Mouse (Mus musculus): ENCODE data around the gene Cchcr1. TPM values are rescaled to one million over a fixed set of nuclear protein-coding genes. Genes with fewer than 3 reads are reported as not detected.

Cchcr1 gene
- polyA plus RNA-seq, 1 experiment from 2014 or later = 15.4 TPM

- 30% methylated on average over 5 of the region's 5 CpGs for WGBS
- H3K4me2 ChIP-seq (replicated peaks) = no peak overlapping the region
- H3K27ac ChIP-seq = no peak overlapping the region
- no peak for ATAC-seq
- H3K27me3 ChIP-seq (replicated peaks) = no peaks in the 10 kb centered on the region
- H3K9me3 ChIP-seq = no peaks in the 10 kb centered on the region
- peaks cover 2% of the 10 kb centered on the region; the same call in 1 of the 2 replicates for H3K4me1 ChIP-seq (replicated peaks)
- no peak overlapping the region for H3K4me3 ChIP-seq (replicated peaks)
- H3K9ac ChIP-seq = no peak overlapping the region
- H3K36me3 ChIP-seq = no peaks in the 10 kb centered on the region
Measured at GRCm38 (mm10) chr17:35548636-35549035, 31.7 kb downstream of the Cchcr1 start.

GRCm38 (mm10) chr17:35549437-35550142 is 32.7 kb downstream of the Cchcr1 start:
- H3K4me2 ChIP-seq (replicated peaks) = peak overlapping the region; percentile 31
- H3K9me3 ChIP-seq = no peaks in the 10 kb centered on the region

GRCm38 (mm10) chr17:35550143-35550494 is 33.2 kb downstream of the Cchcr1 start:
- Histone ChIP-seq H3K4me3 (replicated peaks) (no peak overlapping the region), H3K9me3 (no peaks in the 10 kb centered on the region), H3K9ac (no peak overlapping the region), H3K4me2 (replicated peaks) (peak overlapping the region; percentile 31), H3K4me1 (replicated peaks) (peaks cover 2% of the 10 kb centered on the region; the same call in 1 of the 2 replicates), H3K27ac (peak overlapping the region; percentile 87), H3K36me3 (no peaks in the 10 kb centered on the region), H3K27me3 (replicated peaks) (no peaks in the 10 kb centered on the region)
- no peak for ATAC-seq
- WGBS = 93% methylated on average over 4 of the region's 4 CpGs

More at GRCm38 (mm10) chr17:35549437-35550142, 32.7 kb downstream of the Cchcr1 start:
- peaks cover 2% of the 10 kb centered on the region; the same call in 1 of the 2 replicates for H3K4me1 ChIP-seq (replicated peaks)
- no peak overlapping the region for H3K4me3 ChIP-seq (replicated peaks)
- H3K36me3 ChIP-seq = no peaks in the 10 kb centered on the region
- ATAC-seq = peak; percentile 76
- H3K27me3 ChIP-seq (replicated peaks) = no peaks in the 10 kb centered on the region
- H3K27ac ChIP-seq = peak overlapping the region; percentile 87
- WGBS = 33% methylated on average over 15 of the region's 15 CpGs
- 0 out of 2 replicates have a peak overlapping the region, but pooled peaks have one; percentile 17 for H3K9ac ChIP-seq

- H3K36me3 ChIP-seq = no peaks in the 10 kb centered on the region
- peak; percentile 46 for ATAC-seq
- H3K27me3 ChIP-seq (replicated peaks) = no peaks in the 10 kb centered on the region
- no peaks in the 10 kb centered on the region for H3K9me3 ChIP-seq
- H3K4me1 ChIP-seq (replicated peaks) = peaks cover 2% of the 10 kb centered on the region; the same call in 1 of the 2 replicates
- H3K9ac ChIP-seq = no peak overlapping the region
- no peak overlapping the region for H3K4me2 ChIP-seq (replicated peaks)
- no peak overlapping the region for H3K4me3 ChIP-seq (replicated peaks)
- H3K27ac ChIP-seq = 0 out of 2 replicates have a peak overlapping the region, but pooled peaks have one; percentile 27
- 39% methylated on average over 8 of the region's 8 CpGs for WGBS
Measured at GRCm38 (mm10) chr17:35550871-35551270, 34.0 kb downstream of the Cchcr1 start.

GRCm38 (mm10) chr17:35551881-35552414 is 35.0 kb downstream of the Cchcr1 start, which contains the start of gene Cdsn:
Cdsn (plus strand) TSS chr17:35552128.
- no peak for ATAC-seq
- WGBS = 80% methylated on average over 10 of the region's 10 CpGs
- Histone ChIP-seq H3K36me3 (no peaks in the 10 kb centered on the region), H3K9ac (no peak within 1 kb of the TSS), H3K9me3 (no peaks in the 10 kb centered on the region), H3K4me3 (replicated peaks) (no peak within 1 kb of the TSS), H3K4me2 (replicated peaks) (no peak within 1 kb of the TSS), H3K27ac (0 out of 2 replicates have a peak within 1 kb of the TSS, but pooled peaks have one; percentile 27), H3K4me1 (replicated peaks) (peaks cover 2% of the 10 kb centered on the region), H3K27me3 (replicated peaks) (no peaks in the 10 kb centered on the region)

- Histone ChIP-seq H3K36me3 (no peaks in the 10 kb centered on the region), H3K27me3 (replicated peaks) (no peaks in the 10 kb centered on the region), H3K4me1 (replicated peaks) (peaks cover 2% of the 10 kb centered on the region), H3K4me3 (replicated peaks) (no peak overlapping the region), H3K9me3 (no peaks in the 10 kb centered on the region), H3K4me2 (replicated peaks) (no peak overlapping the region), H3K9ac (no peak overlapping the region), H3K27ac (no peak overlapping the region)
- ATAC-seq = no peak
- WGBS = 76% methylated on average over 5 of the region's 5 CpGs
Measured at GRCm38 (mm10) chr17:35554321-35554720, 37.4 kb downstream of the Cchcr1 start.

GRCm38 (mm10) chr17:35554761-35555397 is 38.0 kb downstream of the Cchcr1 start:
- Histone ChIP-seq H3K4me3 (replicated peaks) (no peak overlapping the region), H3K27ac (no peak overlapping the region), H3K4me1 (replicated peaks) (peaks cover 2% of the 10 kb centered on the region), H3K9me3 (no peaks in the 10 kb centered on the region), H3K36me3 (no peaks in the 10 kb centered on the region), H3K27me3 (replicated peaks) (no peaks in the 10 kb centered on the region), H3K9ac (no peak overlapping the region), H3K4me2 (replicated peaks) (no peak overlapping the region)
- no peak for ATAC-seq
- WGBS = 92% methylated on average over 18 of the region's 18 CpGs

- Histone ChIP-seq H3K4me2 (replicated peaks) (no peak overlapping the region), H3K9ac (no peak overlapping the region), H3K27me3 (replicated peaks) (no peaks in the 10 kb centered on the region), H3K4me3 (replicated peaks) (no peak overlapping the region), H3K9me3 (no peaks in the 10 kb centered on the region), H3K27ac (no peak overlapping the region), H3K4me1 (replicated peaks) (no peaks in the 10 kb centered on the region; the same call in none of the 2 replicates), H3K36me3 (no peaks in the 10 kb centered on the region)
- no peak for ATAC-seq
- WGBS = 87% methylated on average over 13 of the region's 13 CpGs
Measured at GRCm38 (mm10) chr17:35556186-35556765, 39.4 kb downstream of the Cchcr1 start.

GRCm38 (mm10) chr17:35556812-35557211 is 39.9 kb downstream of the Cchcr1 start:
- no peaks in the 10 kb centered on the region for H3K27me3 ChIP-seq (replicated peaks)
- H3K9ac ChIP-seq = no peak overlapping the region
- WGBS = 20% methylated on average over 5 of the region's 5 CpGs
- no peak overlapping the region for H3K27ac ChIP-seq
- H3K4me1 ChIP-seq (replicated peaks) = no peaks in the 10 kb centered on the region; the same call in 1 of the 2 replicates
- H3K4me2 ChIP-seq (replicated peaks) = no peak overlapping the region
- H3K4me3 ChIP-seq (replicated peaks) = no peak overlapping the region
- ATAC-seq = peak; percentile 89
- H3K36me3 ChIP-seq = no peaks in the 10 kb centered on the region
- no peaks in the 10 kb centered on the region for H3K9me3 ChIP-seq

GRCm38 (mm10) chr17:35557351-35557750 is 40.5 kb downstream of the Cchcr1 start:
- Histone ChIP-seq H3K27ac (no peak overlapping the region), H3K4me2 (replicated peaks) (no peak overlapping the region)

GRCm38 (mm10) chr17:35558216-35558615 is 41.3 kb downstream of the Cchcr1 start:
- Histone ChIP-seq H3K27me3 (replicated peaks) (no peaks in the 10 kb centered on the region), H3K4me2 (replicated peaks) (no peak overlapping the region), H3K9ac (no peak overlapping the region), H3K36me3 (no peaks in the 10 kb centered on the region), H3K4me3 (replicated peaks) (no peak overlapping the region), H3K9me3 (no peaks in the 10 kb centered on the region), H3K4me1 (replicated peaks) (no peaks in the 10 kb centered on the region; the same call in 1 of the 2 replicates), H3K27ac (no peak overlapping the region)
- 60% methylated on average over 8 of the region's 8 CpGs for WGBS
- no peak for ATAC-seq

More at GRCm38 (mm10) chr17:35557351-35557750, 40.5 kb downstream of the Cchcr1 start:
- no peak overlapping the region for H3K9ac ChIP-seq
- no peak overlapping the region for H3K4me3 ChIP-seq (replicated peaks)
- H3K27me3 ChIP-seq (replicated peaks) = no peaks in the 10 kb centered on the region
- H3K36me3 ChIP-seq = no peaks in the 10 kb centered on the region
- no peaks in the 10 kb centered on the region for H3K9me3 ChIP-seq
- peak; percentile 31 for ATAC-seq
- WGBS = 58% methylated on average over 9 of the region's 9 CpGs
- H3K4me1 ChIP-seq (replicated peaks) = no peaks in the 10 kb centered on the region; the same call in 1 of the 2 replicates

GRCm38 (mm10) chr17:35567150-35567549 is 50.2 kb downstream of the Cchcr1 start, which contains the start of gene 2300002M23Rik:
2300002M23Rik (plus strand) TSS chr17:35567450.
- Histone ChIP-seq H3K4me1 (replicated peaks) (peaks cover 3% of the 10 kb centered on the region), H3K9me3 (no peaks in the 10 kb centered on the region), H3K27ac (no peak within 1 kb of the TSS), H3K4me3 (replicated peaks) (no peak within 1 kb of the TSS), H3K9ac (no peak within 1 kb of the TSS), H3K36me3 (no peaks in the 10 kb centered on the region), H3K27me3 (replicated peaks) (peaks cover 20% of the 10 kb centered on the region), H3K4me2 (replicated peaks) (no peak within 1 kb of the TSS)
- 65% methylated on average over 3 of the region's 3 CpGs for WGBS
- no peak for ATAC-seq

All from intestine, embryonic 15.5 days (tissue).